Mouse (Mus musculus) kidney, adult 2 months (tissue): Measurements from ENCODE around the gene Atxn1.

Experiments
- CTCF ChIP-seq: fragments of 200-500 bp; conservative IDR thresholded peaks from 2 replicates; pipeline ENCODE4 v1.5.1; 2011; ENCODE audit warnings: low read depth, mild to moderate bottlenecking, control low read depth, low read length, moderate library complexity, mixed read lengths; ENCODE audit not compliant: insufficient read depth, insufficient read length
- POLR2A ChIP-seq: fragments of 200-500 bp; IDR thresholded peaks from one replicate; pipeline ENCODE4 v1.6.1; 2011; ENCODE audit warnings: low read depth, low read length, control low read depth

- TF ChIP-seq POLR2A (no peak), CTCF (no peak)
Measured at GRCm38 (mm10) chr13:45867273-45867672, 97.5 kb downstream of the Atxn1 start.
